Mouse (Mus musculus): ENCODE data around the gene Atpaf2. TPM values are rescaled to one million over a fixed set of nuclear protein-coding genes. Genes with fewer than 3 reads are reported as not detected.

Atpaf2 gene
- total RNA-seq, 2 experiments from 2014 or later: 27.0 to 31.1 TPM

Other genes starting within 250 kb of the Atpaf2 start
- 10 to 100 TPM; 16.8 to 20.0 TPM for gene Srebf1, start 195.9 kb downstream of the Atpaf2 start, total RNA-seq (2021)
- 10 to 100 TPM; 45.8 to 54.3 TPM for gene Tom1l2, start 65.6 kb downstream of the Atpaf2 start, total RNA-seq (2021)
- under 1 TPM; 0.59 to 0.86 TPM for gene Drc3, start 65.1 kb downstream of the Atpaf2 start, total RNA-seq (2021)
- 10 to 100 TPM; 45.2 to 50.9 TPM for gene Gid4, start 1.3 kb downstream of the Atpaf2 start, total RNA-seq (2021)
- gene Drg2, start 36.1 kb upstream of the Atpaf2 start, total RNA-seq (2021): 10 to 100 TPM; 22.5 to 24.2 TPM
- gene Myo15, start 50.9 kb upstream of the Atpaf2 start, total RNA-seq (2021): under 1 TPM in 1 of 2 experiments, not detected in 1; 0.03 TPM
- 10 to 100 TPM; 89.1 to 99.7 TPM for gene Alkbh5, start 117.9 kb upstream of the Atpaf2 start, total RNA-seq (2021)

Measured in gastrocnemius, postnatal 25 days (tissue).